Mouse (Mus musculus): ENCODE measurements around the gene Rsph3a. TPM values are rescaled to one million over a fixed set of nuclear protein-coding genes. Genes with fewer than 3 reads are reported as not detected.
"Not testable (repeated sequence)": the region's sequence is repeated elsewhere in the genome, so short reads cannot be mapped to it uniquely, and the experiment has no call there.

The Rsph3a gene
- total RNA-seq, 2 experiments from 2014 or later = 42.8 to 45.5 TPM

- DNase-seq (ENCODE audit: extremely low spot score in 1 of 2, low spot score in 2 of 2); intact Hi-C loops (cut with DNase I): not testable (repeated sequence)
These were observed 61.4 kb downstream of the Rsph3a start for GRCm38 (mm10) chr17:8006771-8007170.

- DNase-seq (ENCODE audit: extremely low spot score in 1 of 2, low spot score in 2 of 2); intact Hi-C loops (cut with DNase I): not testable (repeated sequence)
These were observed 64.2 kb downstream of the Rsph3a start for GRCm38 (mm10) chr17:8009565-8009964.

- intact Hi-C loops (cut with DNase I); DNase-seq (ENCODE audit: extremely low spot score in 1 of 2, low spot score in 2 of 2): not testable (repeated sequence)
These were observed 68.6 kb downstream of the Rsph3a start for GRCm38 (mm10) chr17:8013974-8014373.

- DNase-seq (ENCODE audit: extremely low spot score in 1 of 2, low spot score in 2 of 2); intact Hi-C loops (cut with DNase I): not testable (repeated sequence)
These were observed 77.3 kb downstream of the Rsph3a start for GRCm38 (mm10) chr17:8022675-8023074.

- DNase-seq (ENCODE audit: extremely low spot score in 1 of 2, low spot score in 2 of 2); intact Hi-C loops (cut with DNase I): not testable (repeated sequence)
These were observed 82.2 kb downstream of the Rsph3a start for GRCm38 (mm10) chr17:8027475-8028168.

Other genes with a start within 250 kb of the Rsph3a start
- gene Fndc1, start 118.3 kb upstream of the Rsph3a start, total RNA-seq (2021) = 10 to 100 TPM; 10.2 to 10.9 TPM
- gene Tagap, start 19.6 kb upstream of the Rsph3a start, total RNA-seq (2021) = 1 to 10 TPM; 4.8 to 5.2 TPM
- gene Gm49673, start 202.2 kb downstream of the Rsph3a start, total RNA-seq (2021) = under 1 TPM; 0.18 to 0.28 TPM
- gene Rnaset2a, start 202.5 kb downstream of the Rsph3a start, total RNA-seq (2021) = 1 to 10 TPM; 4.9 to 7.2 TPM
- 10 to 100 TPM; 19.8 to 20.8 TPM for gene Fgfr1op, start 219.9 kb downstream of the Rsph3a start, total RNA-seq (2021)

All from left cerebral cortex, postnatal 10 days (tissue).